Mouse (Mus musculus) heart, embryonic 12.5 days (tissue): ENCODE data around the gene Frs2. TPM values are rescaled to one million over a fixed set of nuclear protein-coding genes. Genes with fewer than 3 reads are reported as not detected.
A peak's percentile ranks its signal among the peaks of the same experiment; 100 is the strongest.

Experiments used
- ATAC-seq: fragments of 200-750 bp; cut with Nextera tagmentation; 2 replicates; pipeline ENCODE4 v1.8.0; 2017; ENCODE audit warnings: moderate TSS enrichment, moderate library complexity; ENCODE audit not compliant: insufficient number of reproducible peaks, low FRiP score
- H3K27ac ChIP-seq: fragments of 300-500 bp; sonication (generic); 2 replicates; pipeline ENCODE4 v1.5.1; 2016; ENCODE audit warnings: mild to moderate bottlenecking, moderate library complexity; ENCODE audit not compliant: poor library complexity, severe bottlenecking
- H3K27me3 ChIP-seq: fragments of 300-500 bp; sonication (generic); replicated peaks from 2 replicates; pipeline ENCODE4 v1.6.1; 2016; ENCODE audit warnings: mild to moderate bottlenecking, moderate library complexity
- H3K36me3 ChIP-seq: fragments of 300-500 bp; sonication (generic); 2 replicates; pipeline ENCODE4 v1.6.1; 2016; ENCODE audit warnings: mild to moderate bottlenecking, moderate library complexity
- H3K4me1 ChIP-seq: fragments of 300-500 bp; sonication (generic); replicated peaks from 2 replicates; pipeline ENCODE4 v1.6.1; 2016; ENCODE audit warnings: mild to moderate bottlenecking
- H3K4me2 ChIP-seq: fragments of 300-500 bp; sonication (generic); 2 replicates; pipeline ENCODE4 v1.6.1; 2016; ENCODE audit warnings: mild to moderate bottlenecking, moderate library complexity
- H3K4me3 ChIP-seq: fragments of 300-500 bp; sonication (generic); 2 replicates; pipeline ENCODE4 v1.5.1; 2016; ENCODE audit warnings: mild to moderate bottlenecking
- H3K9ac ChIP-seq: fragments of 300-500 bp; sonication (generic); 2 replicates; pipeline ENCODE4 v1.6.1; 2016; ENCODE audit warnings: mild to moderate bottlenecking, moderate library complexity
- H3K9me3 ChIP-seq: fragments of 300-500 bp; sonication (generic); replicated peaks from 2 replicates; pipeline ENCODE4 v1.6.1; 2016; ENCODE audit warnings: mild to moderate bottlenecking, moderate library complexity
- WGBS: fragments of 180-500 bp; shearing (Covaris S2); methylation state at CpG from one replicate; pipeline ENCODE4 v1.1.7; 2016; 5-methylcytosine and 5-hydroxymethylcytosine counted together
- polyA plus RNA-seq: library from polyadenylated mRNA; unstranded; fragments of >200 nt; fragmentation: Nextera tagmentation; extraction: Ambion mirVana; gene quantifications from 2 replicates; pipeline ENCODE4 v1.2.1, GENCODE M21; 2016

The Frs2 gene
- polyA plus RNA-seq, 1 experiment from 2014 or later: 23.4 TPM

GRCm38 (mm10) chr10:117121448-117121847, 26.9 kb downstream of the Frs2 start:
- no peak overlapping the region for H3K27ac ChIP-seq
- peaks cover 47% of the 10 kb centered on the region for H3K4me1 ChIP-seq
- no peaks in the 10 kb centered on the region for H3K9me3 ChIP-seq
- H3K36me3 ChIP-seq: no peaks in the 10 kb centered on the region
- 90% methylated on average over 3 of the region's 3 CpGs for WGBS
- no peaks in the 10 kb centered on the region for H3K27me3 ChIP-seq
- H3K4me3 ChIP-seq: no peak overlapping the region
- no peak for ATAC-seq
- H3K9ac ChIP-seq: no peak overlapping the region
- no peak overlapping the region for H3K4me2 ChIP-seq

GRCm38 (mm10) chr10:117120051-117120666, 28.2 kb downstream of the Frs2 start:
- no peak overlapping the region for H3K9ac ChIP-seq
- no peak overlapping the region for H3K4me2 ChIP-seq
- 79% methylated on average over 7 of the region's 7 CpGs for WGBS
- ATAC-seq: no peak
- no peak overlapping the region for H3K4me3 ChIP-seq
- H3K36me3 ChIP-seq: no peaks in the 10 kb centered on the region
- H3K9me3 ChIP-seq: no peaks in the 10 kb centered on the region
- H3K4me1 ChIP-seq: peaks cover 45% of the 10 kb centered on the region
- H3K27ac ChIP-seq: no peak overlapping the region
- H3K27me3 ChIP-seq: no peaks in the 10 kb centered on the region

GRCm38 (mm10) chr10:117119531-117119930, 28.8 kb downstream of the Frs2 start:
- H3K36me3 ChIP-seq: no peaks in the 10 kb centered on the region
- no peak overlapping the region; the same call in 1 of the 2 replicates for H3K9ac ChIP-seq
- H3K4me1 ChIP-seq: peaks cover 50% of the 10 kb centered on the region
- H3K27ac ChIP-seq: peak overlapping the region; percentile 80; the same call in 1 of the 2 replicates
- no peak for ATAC-seq
- H3K4me3 ChIP-seq: no peak overlapping the region
- H3K4me2 ChIP-seq: peak overlapping the region; percentile 49
- no peaks in the 10 kb centered on the region for H3K27me3 ChIP-seq
- no peaks in the 10 kb centered on the region for H3K9me3 ChIP-seq
- 27% methylated on average over 11 of the region's 11 CpGs for WGBS

- H3K27me3 ChIP-seq: no peaks in the 10 kb centered on the region
- H3K4me1 ChIP-seq: peaks cover 51% of the 10 kb centered on the region
- H3K36me3 ChIP-seq: no peaks in the 10 kb centered on the region
- H3K9me3 ChIP-seq: no peaks in the 10 kb centered on the region
- H3K27ac ChIP-seq: peak overlapping the region; percentile 83
- H3K9ac ChIP-seq: no peak overlapping the region
- 0 out of 2 replicates have a peak overlapping the region, but pooled peaks have one; percentile 1 for H3K4me2 ChIP-seq
- WGBS: 51% methylated on average over 7 of the region's 7 CpGs
- ATAC-seq: no peak
- no peak overlapping the region for H3K4me3 ChIP-seq
These were observed 29.9 kb downstream of the Frs2 start for GRCm38 (mm10) chr10:117118421-117118831.

- WGBS: 43% methylated on average over 3 of the region's 3 CpGs
These were observed 32.7 kb downstream of the Frs2 start for GRCm38 (mm10) chr10:117115652-117116051.

GRCm38 (mm10) chr10:117112545-117112944, 35.8 kb downstream of the Frs2 start:
- H3K27me3 ChIP-seq: no peaks in the 10 kb centered on the region
- H3K27ac ChIP-seq: peak overlapping the region; percentile 13; the same call in 1 of the 2 replicates
- no peak overlapping the region for H3K4me3 ChIP-seq
- H3K9ac ChIP-seq: no peak overlapping the region
- H3K9me3 ChIP-seq: no peaks in the 10 kb centered on the region
- H3K36me3 ChIP-seq: no peaks in the 10 kb centered on the region
- 46% methylated on average over 2 of the region's 2 CpGs for WGBS
- ATAC-seq: peak; percentile 80
- no peak overlapping the region for H3K4me2 ChIP-seq
- peaks cover 57% of the 10 kb centered on the region for H3K4me1 ChIP-seq

More at GRCm38 (mm10) chr10:117115652-117116051, 32.7 kb downstream of the Frs2 start:
- no peak for ATAC-seq
- Histone ChIP-seq H3K27ac (peak overlapping the region; percentile 81), H3K9me3 (no peaks in the 10 kb centered on the region), H3K4me1 (peaks cover 69% of the 10 kb centered on the region), H3K27me3 (no peaks in the 10 kb centered on the region), H3K36me3 (no peaks in the 10 kb centered on the region), H3K4me2 (peak overlapping the region; percentile 16), H3K4me3 (no peak overlapping the region), H3K9ac (peak overlapping the region; percentile 27; the same call in 1 of the 2 replicates)

- no peak overlapping the region for H3K4me3 ChIP-seq
- peaks cover 54% of the 10 kb centered on the region for H3K4me1 ChIP-seq
- no peak overlapping the region for H3K4me2 ChIP-seq
- no peaks in the 10 kb centered on the region for H3K9me3 ChIP-seq
- H3K27ac ChIP-seq: peak overlapping the region; percentile 58
- no peaks in the 10 kb centered on the region for H3K36me3 ChIP-seq
- H3K27me3 ChIP-seq: no peaks in the 10 kb centered on the region
- WGBS: 49% methylated on average over 7 of the region's 7 CpGs
- ATAC-seq: no peak
- H3K9ac ChIP-seq: no peak overlapping the region
These were observed 36.9 kb downstream of the Frs2 start for GRCm38 (mm10) chr10:117111455-117111854.

- WGBS: 68% methylated on average over 3 of the region's 3 CpGs
- H3K36me3 ChIP-seq: no peaks in the 10 kb centered on the region
- H3K27ac ChIP-seq: no peak overlapping the region
- H3K9me3 ChIP-seq: no peaks in the 10 kb centered on the region
- H3K9ac ChIP-seq: no peak overlapping the region
- peaks cover 53% of the 10 kb centered on the region for H3K4me1 ChIP-seq
- no peaks in the 10 kb centered on the region for H3K27me3 ChIP-seq
- no peak for ATAC-seq
- no peak overlapping the region for H3K4me2 ChIP-seq
- H3K4me3 ChIP-seq: no peak overlapping the region
These were observed 38.1 kb downstream of the Frs2 start for GRCm38 (mm10) chr10:117110271-117110670.

- peak overlapping the region; percentile 44; the same call in 1 of the 2 replicates for H3K4me2 ChIP-seq
- H3K4me3 ChIP-seq: no peak overlapping the region
- H3K27me3 ChIP-seq: no peaks in the 10 kb centered on the region
- H3K9me3 ChIP-seq: no peaks in the 10 kb centered on the region
- H3K27ac ChIP-seq: peak overlapping the region; percentile 85
- 9% methylated on average over 3 of the region's 3 CpGs for WGBS
- no peak for ATAC-seq
- no peaks in the 10 kb centered on the region for H3K36me3 ChIP-seq
- H3K9ac ChIP-seq: no peak overlapping the region
- H3K4me1 ChIP-seq: peaks cover 62% of the 10 kb centered on the region
These were observed 41.6 kb downstream of the Frs2 start for GRCm38 (mm10) chr10:117106686-117107085.

- Histone ChIP-seq H3K4me2 (peak overlapping the region; percentile 44), H3K4me1 (peaks cover 58% of the 10 kb centered on the region), H3K4me3 (no peak overlapping the region), H3K36me3 (no peaks in the 10 kb centered on the region), H3K9me3 (no peaks in the 10 kb centered on the region), H3K9ac (no peak overlapping the region), H3K27ac (peak overlapping the region; percentile 85), H3K27me3 (no peaks in the 10 kb centered on the region)
- ATAC-seq: peak; percentile 87
- 3% methylated on average over 4 of the region's 4 CpGs for WGBS
These were observed 42.1 kb downstream of the Frs2 start for GRCm38 (mm10) chr10:117106244-117106643.

- peak overlapping the region; percentile 30; the same call in 1 of the 2 replicates for H3K4me2 ChIP-seq
- 41% methylated on average over 4 of the region's 4 CpGs for WGBS
- no peak overlapping the region for H3K9ac ChIP-seq
- no peaks in the 10 kb centered on the region for H3K27me3 ChIP-seq
- no peaks in the 10 kb centered on the region for H3K36me3 ChIP-seq
- H3K4me3 ChIP-seq: no peak overlapping the region
- peak overlapping the region; percentile 61 for H3K27ac ChIP-seq
- H3K9me3 ChIP-seq: no peaks in the 10 kb centered on the region
- peak; percentile 27; the same call in 1 of the 2 replicates for ATAC-seq
- peaks cover 48% of the 10 kb centered on the region for H3K4me1 ChIP-seq
These were observed 43.3 kb downstream of the Frs2 start for GRCm38 (mm10) chr10:117105015-117105414.
